In the genomic region with DNA sequence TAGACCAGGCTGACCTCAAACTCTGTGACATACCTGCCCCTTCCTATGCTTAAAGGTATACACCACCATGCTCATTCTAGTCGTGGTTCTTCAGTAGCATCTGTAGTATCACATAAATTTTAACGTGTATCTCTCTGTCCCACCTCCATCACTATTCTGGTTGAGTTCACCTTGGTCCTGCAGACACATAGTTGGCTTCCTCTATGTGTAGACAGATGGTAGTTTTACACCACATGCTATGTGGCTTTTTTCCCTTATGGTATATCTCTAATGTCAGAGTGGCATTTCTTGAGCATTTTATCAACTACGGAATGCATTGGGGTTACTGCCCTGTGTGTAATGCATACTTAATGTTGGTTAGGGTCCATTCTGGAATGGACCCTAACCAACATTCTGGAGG, we compare ENCODE assay signal across 17 mouse cellular contexts. TPM values are rescaled to one million over a fixed set of nuclear protein-coding genes. Genes with fewer than 3 reads are reported as not detected.
DNase-seq lines count a peak whose midpoint lies in the region; ATAC-seq and TF ChIP-seq lines count a peak whose summit lies in the region.
"Had no signal": no experiment of that assay in that cellular context is flagged by ENCODE, and none has a peak within 500 bp of the region (broad histone marks: within the 10 kb centered on the region; RNA-seq: fewer than 3 reads in every experiment).

No protein-coding gene starts in this region.

- no peak for DNase-seq in cerebellum, postnatal 4 days (ENCODE audit: low spot score in 2 of 2)
- no peak for DNase-seq in hindbrain, postnatal 0 days (ENCODE audit: low spot score)
- DNase-seq in liver: no peak
- no peak for DNase-seq in left cerebral cortex, adult 2 months (ENCODE audit: extremely low spot score in 1 of 2, low spot score in 2 of 2)
- DNase-seq: adrenal gland, adult 2 months; heart, adult 18-20 months; kidney, postnatal 36 days; thymus, postnatal 14 days had no signal

- H3K4me2 ChIP-seq in hindbrain, postnatal 0 days (ENCODE audit: low read depth, low read length): no peak overlapping the region
- H3K4me2 ChIP-seq in hindbrain, embryonic 16.5 days (ENCODE audit: low read length): no peak overlapping the region
- no peak overlapping the region for H3K4me2 ChIP-seq in liver, embryonic 12.5 days
- no peak overlapping the region for H3K4me2 ChIP-seq in neural tube, embryonic 14.5 days (ENCODE audit: low read depth, low read length)
- H3K4me2 ChIP-seq: embryonic facial prominence, embryonic 13.5 days; heart, embryonic 15.5 days; neural tube, embryonic 13.5 days had no signal

- intact Hi-C loops in left cerebral cortex, adult 2 months (cut with DNase I): no loop called here

- H3K27me3 ChIP-seq in hindbrain, postnatal 0 days (ENCODE audit: insufficient read depth, low read length): no peaks in the 10 kb centered on the region
- H3K27me3 ChIP-seq in hindbrain, embryonic 16.5 days (replicated peaks; ENCODE audit: control insufficient read depth, insufficient read depth, low read length): no peaks in the 10 kb centered on the region
- H3K27me3 ChIP-seq in liver, embryonic 12.5 days (replicated peaks): no peaks in the 10 kb centered on the region
- no peaks in the 10 kb centered on the region for H3K27me3 ChIP-seq in neural tube, embryonic 14.5 days (ENCODE audit: control insufficient read depth, insufficient read depth, low read length)
- H3K27me3 ChIP-seq: embryonic facial prominence, embryonic 13.5 days; heart, embryonic 15.5 days; neural tube, embryonic 13.5 days had no signal

- H3K4me1 ChIP-seq in hindbrain, postnatal 0 days (ENCODE audit: insufficient read depth, low read length): no peaks in the 10 kb centered on the region
- H3K4me1 ChIP-seq in hindbrain, embryonic 16.5 days (ENCODE audit: control insufficient read depth, insufficient read depth, low read depth, low read length): no peaks in the 10 kb centered on the region; the same call in 1 of the 2 replicates
- no peaks in the 10 kb centered on the region for H3K4me1 ChIP-seq in liver, embryonic 12.5 days
- H3K4me1 ChIP-seq in neural tube, embryonic 14.5 days (ENCODE audit: control insufficient read depth, insufficient read depth, low read length): no peaks in the 10 kb centered on the region
- H3K4me1 ChIP-seq: neural tube, embryonic 13.5 days had no signal

- no peak overlapping the region for H3K9ac ChIP-seq in hindbrain, postnatal 0 days (replicated peaks; ENCODE audit: low read length)
- H3K9ac ChIP-seq in hindbrain, embryonic 16.5 days (ENCODE audit: low read depth, low read length): no peak overlapping the region
- H3K9ac ChIP-seq in liver, embryonic 12.5 days: no peak overlapping the region
- H3K9ac ChIP-seq in neural tube, embryonic 14.5 days (replicated peaks; ENCODE audit: low read depth, low read length): no peak overlapping the region
- H3K9ac ChIP-seq: embryonic facial prominence, embryonic 13.5 days; heart, embryonic 15.5 days; neural tube, embryonic 13.5 days had no signal

- H3K27ac ChIP-seq in hindbrain, postnatal 0 days: no peak overlapping the region
- H3K27ac ChIP-seq in hindbrain, embryonic 16.5 days (ENCODE audit: low read depth, low read length): no peak overlapping the region
- H3K27ac ChIP-seq in liver, embryonic 12.5 days: no peak overlapping the region
- H3K27ac ChIP-seq in neural tube, embryonic 14.5 days (ENCODE audit: low read depth, low read length): no peak overlapping the region
- no peak overlapping the region for H3K27ac ChIP-seq in left cerebral cortex, adult 2 months
- H3K27ac ChIP-seq: embryonic facial prominence, embryonic 13.5 days; neural tube, embryonic 13.5 days; stomach, postnatal 0 days had no signal

- 50% methylated on average over 3 of the region's 3 CpGs for WGBS in hindbrain, postnatal 0 days
- WGBS in hindbrain, embryonic 16.5 days: 50% methylated on average over 3 of the region's 3 CpGs
- WGBS in liver, embryonic 12.5 days (ENCODE audit: insufficient replicate concordance): 51% methylated on average over 3 of the region's 3 CpGs
- 55% methylated on average over 3 of the region's 3 CpGs for WGBS in neural tube, embryonic 14.5 days

- ATAC-seq in cerebellum, adult (ENCODE audit: insufficient number of reproducible peaks, low FRiP score, low TSS enrichment): peak; percentile 73
- ATAC-seq in hindbrain, postnatal 0 days: 0 out of 2 replicates have a peak, but pooled peaks have one; percentile 31
- no peak for ATAC-seq in hindbrain, embryonic 16.5 days
- ATAC-seq in liver, embryonic 12.5 days: peak; percentile 47; the same call in 1 of the 2 replicates
- ATAC-seq in neural tube, embryonic 14.5 days (ENCODE audit: low read depth): 0 out of 2 replicates have a peak, but pooled peaks have one; percentile 13
- ATAC-seq: CD4-positive, CD25-positive, alpha-beta regulatory T cell, adult 4 months had no signal

- no peaks in the 10 kb centered on the region for H3K9me3 ChIP-seq in hindbrain, postnatal 0 days (ENCODE audit: low read length)
- no peaks in the 10 kb centered on the region for H3K9me3 ChIP-seq in hindbrain, embryonic 16.5 days (ENCODE audit: control insufficient read depth, low read length)
- H3K9me3 ChIP-seq in liver, embryonic 12.5 days (replicated peaks): no peaks in the 10 kb centered on the region
- no peaks in the 10 kb centered on the region for H3K9me3 ChIP-seq in neural tube, embryonic 14.5 days (ENCODE audit: control insufficient read depth, low read length)
- H3K9me3 ChIP-seq: embryonic facial prominence, embryonic 13.5 days; heart, embryonic 15.5 days; neural tube, embryonic 13.5 days had no signal

- no peaks in the 10 kb centered on the region for H3K36me3 ChIP-seq in hindbrain, postnatal 0 days (ENCODE audit: insufficient read depth, low read length)
- no peaks in the 10 kb centered on the region for H3K36me3 ChIP-seq in hindbrain, embryonic 16.5 days (ENCODE audit: control insufficient read depth, insufficient read depth, low read length)
- H3K36me3 ChIP-seq in liver, embryonic 12.5 days: peaks cover 28% of the 10 kb centered on the region
- H3K36me3 ChIP-seq in neural tube, embryonic 14.5 days (ENCODE audit: control insufficient read depth, insufficient read depth, low read length): peaks cover 3% of the 10 kb centered on the region; the same call in 1 of the 2 replicates

- H3K4me3 ChIP-seq in hindbrain, postnatal 0 days (ENCODE audit: low read length): no peak overlapping the region
- H3K4me3 ChIP-seq in hindbrain, embryonic 16.5 days (ENCODE audit: low read length): no peak overlapping the region
- no peak overlapping the region for H3K4me3 ChIP-seq in liver, embryonic 12.5 days
- no peak overlapping the region for H3K4me3 ChIP-seq in neural tube, embryonic 14.5 days (ENCODE audit: low read depth, low read length)
- no peak overlapping the region for H3K4me3 ChIP-seq in left cerebral cortex, adult 2 months
- H3K4me3 ChIP-seq: embryonic facial prominence, embryonic 13.5 days; heart, embryonic 15.5 days; neural tube, embryonic 13.5 days had no signal

- TF ChIP-seq CTCF in hindbrain, postnatal 0 days (IDR thresholded peaks at IDR 0.05; ENCODE audit: low read depth): no peak
- no peak for TF ChIP-seq CTCF in left cerebral cortex, adult 2 months (IDR thresholded peaks at IDR 0.05)

RNA-seq across cellular contexts. Expression of a gene that starts 16.3 kb away (rescaled TPM):
- 10.2 and 10.7 TPM in 2 replicates for total RNA-seq in hindbrain, postnatal 0 days (2014; rRNA removed)
- 7.0 and 7.7 TPM in 2 replicates for polyA plus RNA-seq in hindbrain, postnatal 0 days (2015; fragmentation: Nextera tagmentation; extraction: Ambion mirVana)
- polyA plus RNA-seq in hindbrain, embryonic 16.5 days (2015; fragmentation: Nextera tagmentation; extraction: Ambion mirVana): 9.0 and 9.5 TPM in 2 replicates
- polyA plus RNA-seq in liver, embryonic 12.5 days (2016; fragmentation: Nextera tagmentation; extraction: Ambion mirVana): 6.8 and 7.3 TPM in 2 replicates
- 6.5 and 7.9 TPM in 2 replicates for polyA plus RNA-seq in neural tube, embryonic 14.5 days (2014; fragmentation: Nextera tagmentation; extraction: Ambion mirVana)
- 10 to 100 TPM in 1 of 2 experiments, 1 to 10 TPM in 1; 8.9 to 15.5 TPM for total RNA-seq in left cerebral cortex, adult 2 months (2021)

RNA-seq across cellular contexts. Expression of a gene that starts 31.2 kb away (rescaled TPM):
- 581 and 632 TPM in 2 replicates for total RNA-seq in hindbrain, postnatal 0 days (2014; rRNA removed)
- 321 and 336 TPM in 2 replicates for polyA plus RNA-seq in hindbrain, postnatal 0 days (2015; fragmentation: Nextera tagmentation; extraction: Ambion mirVana)
- 331 and 360 TPM in 2 replicates for polyA plus RNA-seq in hindbrain, embryonic 16.5 days (2015; fragmentation: Nextera tagmentation; extraction: Ambion mirVana)
- polyA plus RNA-seq in liver, embryonic 12.5 days (2016; fragmentation: Nextera tagmentation; extraction: Ambion mirVana): 331 and 332 TPM in 2 replicates
- polyA plus RNA-seq in neural tube, embryonic 14.5 days (2014; fragmentation: Nextera tagmentation; extraction: Ambion mirVana): 379 and 446 TPM in 2 replicates
- total RNA-seq in left cerebral cortex, adult 2 months (2021): 100 to 1,000 TPM; 225 to 229 TPM

RNA-seq across cellular contexts. Expression of a gene that starts 45.4 kb away (rescaled TPM):
- 21.2 and 21.7 TPM in 2 replicates for total RNA-seq in hindbrain, postnatal 0 days (2014; rRNA removed)
- polyA plus RNA-seq in hindbrain, postnatal 0 days (2015; fragmentation: Nextera tagmentation; extraction: Ambion mirVana): 46.2 and 46.4 TPM in 2 replicates
- polyA plus RNA-seq in hindbrain, embryonic 16.5 days (2015; fragmentation: Nextera tagmentation; extraction: Ambion mirVana): 61.2 and 62.0 TPM in 2 replicates
- 45.4 and 45.7 TPM in 2 replicates for polyA plus RNA-seq in liver, embryonic 12.5 days (2016; fragmentation: Nextera tagmentation; extraction: Ambion mirVana)
- 71.2 and 71.8 TPM in 2 replicates for polyA plus RNA-seq in neural tube, embryonic 14.5 days (2014; fragmentation: Nextera tagmentation; extraction: Ambion mirVana)
- total RNA-seq in left cerebral cortex, adult 2 months (2021): 10 to 100 TPM; 38.7 to 39.3 TPM
